Mouse (Mus musculus): ENCODE results near the gene Adgrv1.

Adgrv1 gene

GRCm38 (mm10) chr13:81239427-81239826, 393.5 kb downstream of the Adgrv1 start:
- no peak for DNase-seq (ENCODE audit: low spot score in 2 of 2)

DNA sequence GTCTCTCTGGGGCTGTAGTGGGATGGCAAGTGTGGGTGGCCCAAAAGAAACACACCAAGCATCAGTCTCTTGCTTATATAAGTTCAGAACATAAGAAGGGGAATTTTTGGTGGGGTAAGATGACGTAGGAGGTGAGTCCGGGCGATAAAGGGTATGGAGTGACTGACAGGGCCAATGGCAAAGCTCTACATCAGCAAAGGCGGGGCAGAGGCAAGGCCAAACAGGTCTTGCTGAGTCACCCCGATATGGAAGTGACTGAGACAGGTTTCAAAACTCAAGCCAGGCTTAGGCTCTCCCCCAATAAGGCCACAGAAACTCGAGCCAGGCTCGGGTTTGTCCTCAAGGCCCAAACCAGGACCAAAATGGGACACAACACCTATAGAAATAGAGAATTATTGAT, 394.1 kb downstream of the Adgrv1 start:
- no peak for DNase-seq (ENCODE audit: low spot score in 2 of 2)

DNA sequence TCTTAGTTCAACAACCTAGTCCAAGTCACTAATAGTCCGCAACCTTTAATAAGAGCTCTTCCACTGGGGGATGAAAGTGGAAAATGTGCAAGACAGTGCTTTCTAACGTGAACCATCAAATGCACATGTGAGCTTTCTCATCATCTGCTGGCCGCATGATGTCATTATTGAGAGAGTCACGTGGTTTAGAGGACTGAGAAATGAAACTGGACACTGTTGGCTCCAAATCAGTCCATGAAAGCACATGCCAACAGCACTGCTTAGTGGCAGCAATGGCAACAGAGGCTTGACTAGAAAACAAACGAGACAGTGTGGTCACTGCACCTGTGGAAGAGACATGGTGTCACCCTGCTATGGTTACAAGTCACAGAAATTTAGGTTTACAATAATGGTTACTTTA, 395.0 kb downstream of the Adgrv1 start:
- DNase-seq (ENCODE audit: low spot score in 2 of 2) = no peak

- DNase-seq (ENCODE audit: low spot score in 2 of 2) = no peak
Observed at GRCm38 (mm10) chr13:81236758-81237395, 396.1 kb downstream of the Adgrv1 start.

- DNase-seq (ENCODE audit: low spot score in 2 of 2) = no peak
Observed at GRCm38 (mm10) chr13:81234031-81234430, 398.9 kb downstream of the Adgrv1 start.

DNA sequence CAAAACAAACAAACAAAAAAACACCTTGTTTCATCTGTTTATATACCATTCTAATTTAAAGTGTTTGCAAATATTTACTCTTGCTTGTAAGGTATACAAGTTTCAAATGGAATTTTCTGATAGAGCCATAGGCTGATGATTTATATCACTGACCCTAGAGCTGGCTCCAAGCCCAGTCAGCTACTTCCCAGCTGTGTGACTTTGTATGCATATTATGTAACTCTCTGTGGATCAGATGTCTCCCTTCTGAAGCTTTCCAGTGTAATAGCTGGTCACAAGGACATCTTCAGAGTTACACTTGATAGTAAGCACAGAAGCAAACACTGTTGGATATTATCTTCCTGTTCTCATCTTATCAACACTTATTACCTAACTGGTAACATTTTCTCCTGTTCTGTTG, 400.1 kb downstream of the Adgrv1 start:
- no peak for DNase-seq (ENCODE audit: low spot score in 2 of 2)

DNA sequence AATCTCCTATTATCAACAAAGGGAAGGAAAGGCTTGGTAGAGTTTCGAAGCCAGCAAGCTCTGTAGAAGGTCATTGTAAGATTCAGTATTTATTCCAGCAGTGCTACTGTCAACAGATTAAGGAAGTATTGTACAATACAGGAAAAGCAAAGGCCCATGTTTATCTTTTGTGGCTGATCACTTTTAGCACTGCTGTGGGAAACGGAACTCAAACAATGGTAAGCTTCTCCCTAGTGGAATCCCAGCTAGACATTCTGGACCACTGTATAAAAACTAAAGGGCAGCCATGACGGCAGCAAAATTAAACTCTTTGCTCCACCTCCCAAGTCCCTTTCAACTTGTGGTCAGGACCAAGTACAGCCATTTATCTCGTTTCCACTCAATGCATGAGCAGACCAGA, 402.8 kb downstream of the Adgrv1 start:
- no peak for DNase-seq (ENCODE audit: low spot score in 2 of 2)

DNA sequence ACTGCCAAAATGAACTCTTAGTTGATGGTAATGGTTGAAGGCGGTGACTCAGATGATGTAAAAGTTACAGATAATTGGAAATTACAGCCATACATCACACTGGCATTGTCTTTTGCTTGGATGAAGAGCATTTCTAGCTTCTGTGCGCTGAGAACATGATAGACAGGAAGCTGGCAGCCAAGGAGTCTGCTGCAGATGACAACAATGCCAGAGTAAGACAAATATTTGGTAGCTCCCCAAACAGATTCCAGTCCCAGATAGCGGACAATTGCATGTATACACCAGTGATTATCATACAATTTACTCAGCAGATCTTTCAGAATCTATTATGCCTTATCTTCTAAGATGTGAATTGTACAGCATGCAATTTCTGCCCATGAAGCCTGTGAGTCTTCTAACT, 409.2 kb downstream of the Adgrv1 start:
- no peak for DNase-seq (ENCODE audit: low spot score in 2 of 2)

GRCm38 (mm10) chr13:81222377-81222776, 410.6 kb downstream of the Adgrv1 start:
- no peak for DNase-seq (ENCODE audit: low spot score in 2 of 2)

DNA sequence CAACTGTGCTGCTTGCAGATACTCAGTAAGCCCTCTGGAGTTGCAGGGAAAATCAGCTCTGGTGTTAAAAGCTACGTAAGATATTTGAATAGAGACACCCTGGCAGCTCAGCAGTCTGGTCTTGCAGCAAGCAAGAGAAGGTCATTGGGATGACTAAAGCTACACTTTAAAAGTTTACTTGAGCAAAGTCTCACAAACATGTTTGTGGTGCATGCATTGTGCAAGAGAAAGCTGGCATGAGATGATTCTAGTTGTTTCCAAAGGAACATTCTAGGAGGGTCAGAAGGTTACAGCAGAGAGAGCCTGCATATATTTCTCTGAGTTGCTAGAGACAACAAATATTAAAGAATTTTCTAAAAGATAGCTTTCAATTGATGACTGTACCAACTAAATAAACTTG, 421.5 kb downstream of the Adgrv1 start:
- DNase-seq (ENCODE audit: low spot score in 2 of 2) = no peak

DNA sequence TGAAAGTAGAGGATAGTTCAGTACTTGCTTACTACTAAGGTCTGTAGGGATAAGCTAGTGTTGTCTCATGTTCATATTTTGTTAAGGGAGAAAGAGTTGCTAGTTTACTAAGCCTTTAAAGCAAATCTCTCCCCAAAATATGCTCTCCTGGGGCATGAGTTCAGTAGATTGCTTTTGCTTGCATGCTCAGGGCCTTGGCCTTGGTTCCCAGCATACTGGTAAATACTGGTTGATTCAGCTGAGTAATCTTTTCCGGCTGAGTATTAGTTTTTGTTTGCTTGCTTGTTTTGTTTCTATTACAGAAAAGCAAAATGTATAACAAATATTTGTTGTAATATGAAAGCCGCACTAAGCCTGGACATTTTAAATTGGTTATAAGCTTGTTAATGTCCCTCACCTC, 422.4 kb downstream of the Adgrv1 start:
- DNase-seq (ENCODE audit: low spot score in 2 of 2) = no peak

GRCm38 (mm10) chr13:81209815-81210214, 423.1 kb downstream of the Adgrv1 start:
- DNase-seq (ENCODE audit: low spot score in 2 of 2) = no peak

- DNase-seq (ENCODE audit: low spot score in 2 of 2) = no peak
Observed at GRCm38 (mm10) chr13:81208106-81208613, 424.8 kb downstream of the Adgrv1 start.

DNA sequence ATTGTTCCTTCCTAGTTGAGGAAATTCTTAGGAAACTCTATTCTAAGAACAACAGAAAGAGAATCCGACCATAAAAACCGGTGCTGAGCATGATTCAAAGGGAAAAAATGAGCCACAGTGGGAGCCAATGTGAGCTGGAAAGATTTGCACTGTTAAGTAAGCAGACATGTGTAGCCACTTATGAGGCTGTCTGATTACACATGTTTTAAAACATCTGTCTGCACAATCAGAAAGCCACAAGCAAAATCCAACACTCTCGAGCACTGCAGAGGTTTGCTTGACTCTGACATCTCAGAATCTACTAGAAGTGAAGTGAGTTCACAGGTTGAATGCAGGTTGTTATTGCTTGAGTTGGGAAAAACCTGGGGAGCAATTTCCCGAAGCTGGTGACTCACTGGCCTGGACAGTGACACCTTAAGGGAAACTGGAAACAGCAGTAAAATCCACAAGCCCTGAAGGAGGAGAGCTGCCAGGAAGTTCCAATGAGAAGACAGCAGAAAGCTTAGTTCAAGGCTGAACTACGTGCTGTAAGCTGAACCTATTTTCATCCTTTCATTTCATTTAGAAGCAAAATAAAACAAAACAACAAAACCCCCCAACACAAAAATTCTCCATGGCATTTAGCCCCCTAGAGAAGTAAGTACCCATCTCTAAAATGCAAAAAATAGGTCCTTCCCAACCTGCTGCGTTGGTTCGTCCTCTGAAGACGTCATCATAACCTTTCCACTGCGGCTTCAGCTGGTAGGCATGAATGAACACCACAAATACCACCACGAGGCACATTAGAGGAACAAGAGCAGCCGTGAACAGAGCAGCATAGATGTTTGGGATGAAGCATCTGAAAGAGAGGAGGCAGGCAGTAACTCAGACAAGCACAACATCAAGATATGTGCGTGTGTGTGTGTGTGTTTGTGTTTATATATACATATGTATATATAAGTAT, 450.7 kb downstream of the Adgrv1 start:
- no peak for DNase-seq (ENCODE audit: low spot score in 2 of 2)

DNA sequence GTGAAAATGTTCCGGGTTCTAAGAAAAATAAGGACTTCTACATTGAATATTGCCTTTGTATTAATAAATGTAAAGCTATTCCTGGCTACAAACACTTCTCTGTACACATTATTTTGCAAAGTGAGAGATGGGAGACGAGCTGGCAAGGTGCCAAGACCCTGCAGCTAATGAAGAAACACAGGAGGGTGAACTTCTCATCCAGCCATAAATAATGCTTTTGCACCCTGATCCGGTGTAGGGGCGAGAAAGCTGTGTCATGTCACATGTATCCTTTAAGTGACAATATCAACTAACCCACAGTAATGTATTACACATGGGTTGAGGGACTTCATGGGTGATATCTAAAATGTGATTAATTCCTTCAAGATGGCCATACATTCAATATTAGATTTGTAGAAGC, 451.5 kb downstream of the Adgrv1 start:
- DNase-seq (ENCODE audit: low spot score in 2 of 2) = no peak

DNA sequence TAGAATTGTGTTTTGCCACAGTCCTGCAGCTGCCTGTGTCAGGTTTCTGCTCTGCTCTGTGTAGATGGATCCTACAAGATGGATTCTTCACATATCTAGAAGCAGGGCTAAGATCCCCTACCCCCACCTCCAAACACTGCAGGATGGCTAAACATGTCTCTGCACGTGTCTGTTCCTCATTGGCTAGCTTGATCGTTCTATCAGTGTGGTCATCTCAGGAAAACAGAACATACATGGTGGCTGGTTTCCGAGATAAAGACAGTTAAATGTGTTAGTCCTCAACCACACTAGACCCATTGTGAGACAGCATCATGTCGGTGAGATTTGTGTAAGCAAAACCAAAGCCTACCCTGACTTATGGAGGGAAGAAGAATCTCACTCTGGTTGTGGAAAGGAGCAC, 456.1 kb downstream of the Adgrv1 start:
- DNase-seq (ENCODE audit: low spot score in 2 of 2) = no peak

DNA sequence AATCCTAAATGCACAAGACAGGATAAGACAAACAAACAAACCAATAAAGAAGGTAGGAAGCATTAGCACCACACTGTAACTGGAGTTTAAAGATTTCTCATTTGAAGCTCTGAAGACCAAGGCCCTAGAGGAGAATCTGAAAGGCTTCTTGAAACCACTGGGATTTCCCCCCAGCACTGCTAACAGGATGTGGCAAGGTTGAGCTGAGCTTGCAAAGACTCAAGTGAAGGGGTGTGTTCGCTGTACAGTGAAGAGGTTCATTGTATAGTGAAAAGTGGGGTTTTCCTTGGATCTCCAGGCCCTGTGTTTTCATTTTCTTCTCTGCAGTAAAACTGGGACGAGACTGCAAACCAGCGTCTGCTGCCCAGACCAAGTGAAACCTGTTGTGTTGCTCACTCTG, 456.9 kb downstream of the Adgrv1 start:
- peak in 1 of 2 experiments; percentile 4 for DNase-seq (ENCODE audit: low spot score in 2 of 2)

DNA sequence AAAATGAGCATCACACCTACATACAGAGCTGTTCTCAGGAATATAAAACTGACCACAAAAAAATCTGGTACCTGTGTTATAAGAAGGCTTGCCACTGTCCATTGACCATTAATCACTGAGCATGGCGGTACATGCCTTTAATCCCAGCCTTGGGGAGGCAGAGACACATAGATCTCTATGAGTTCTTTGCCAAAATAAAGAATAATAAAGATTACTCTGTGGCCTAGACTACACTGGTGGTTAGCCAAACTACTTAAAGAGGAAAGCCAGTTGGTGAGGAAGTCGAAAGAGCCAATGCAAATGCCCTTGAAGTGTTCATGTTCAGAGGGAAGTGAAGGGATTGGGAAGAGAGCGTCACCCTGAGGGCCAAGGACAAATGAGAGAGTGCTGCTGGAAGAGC, 461.8 kb downstream of the Adgrv1 start:
- no peak for DNase-seq (ENCODE audit: low spot score in 2 of 2)

DNA sequence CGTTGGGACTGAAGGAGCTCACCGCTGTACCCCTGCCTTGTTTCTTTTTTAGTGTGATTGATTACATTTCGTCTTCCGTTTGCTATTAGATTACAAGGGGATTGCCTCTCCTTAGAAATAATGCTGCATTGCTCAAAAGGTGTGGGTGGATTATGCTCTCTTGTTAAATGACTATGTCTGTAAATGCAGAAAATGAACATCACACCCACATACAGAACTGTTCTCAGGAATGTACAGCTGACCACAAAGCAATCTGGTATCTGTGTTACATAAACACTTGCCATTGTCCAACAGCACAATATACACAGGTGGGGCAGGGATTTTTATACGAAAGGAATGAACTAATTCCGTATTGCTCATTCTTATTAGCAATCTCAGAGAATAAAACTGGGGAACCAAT, 465.5 kb downstream of the Adgrv1 start:
- no peak for DNase-seq (ENCODE audit: low spot score in 2 of 2)

DNA sequence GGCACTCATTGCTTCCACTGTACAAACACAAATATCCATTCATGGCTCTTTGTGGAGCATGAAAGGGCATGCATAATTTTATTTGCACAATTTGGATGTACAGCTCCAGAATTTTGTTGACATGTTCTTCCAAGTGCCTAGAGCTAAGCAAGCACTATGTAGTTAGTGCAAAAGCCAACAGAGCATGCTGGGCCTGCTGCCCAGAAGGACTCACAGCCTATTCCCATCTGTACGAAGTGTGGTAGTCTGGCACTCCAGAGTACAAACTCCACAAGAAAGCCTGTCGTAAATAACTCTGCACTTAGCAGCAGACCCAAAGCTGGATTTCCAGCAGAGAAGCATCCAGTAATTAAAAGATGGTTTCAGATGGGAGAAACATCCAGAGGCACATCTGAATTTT, 473.1 kb downstream of the Adgrv1 start:
- DNase-seq (ENCODE audit: low spot score in 2 of 2) = no peak

DNA sequence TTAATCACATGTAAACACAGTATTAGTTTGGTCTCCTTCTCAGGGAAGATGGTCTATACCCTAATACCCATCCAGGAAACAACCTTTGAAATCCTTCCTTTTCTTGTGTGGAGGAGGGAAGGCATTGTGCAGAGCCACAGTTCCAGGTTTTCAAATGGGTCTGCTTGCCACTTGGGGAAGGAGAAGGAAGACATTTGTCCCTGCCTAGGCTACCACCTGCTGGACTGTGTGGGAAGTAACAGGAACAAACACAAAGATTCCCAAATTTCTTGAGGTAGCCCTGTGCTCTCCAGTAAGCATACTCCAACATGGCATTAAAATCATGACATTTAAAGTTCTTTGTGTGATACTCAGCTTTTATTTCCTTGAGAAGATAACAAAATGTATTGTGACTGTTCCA, 477.6 kb downstream of the Adgrv1 start:
- DNase-seq (ENCODE audit: low spot score in 2 of 2) = no peak

DNA sequence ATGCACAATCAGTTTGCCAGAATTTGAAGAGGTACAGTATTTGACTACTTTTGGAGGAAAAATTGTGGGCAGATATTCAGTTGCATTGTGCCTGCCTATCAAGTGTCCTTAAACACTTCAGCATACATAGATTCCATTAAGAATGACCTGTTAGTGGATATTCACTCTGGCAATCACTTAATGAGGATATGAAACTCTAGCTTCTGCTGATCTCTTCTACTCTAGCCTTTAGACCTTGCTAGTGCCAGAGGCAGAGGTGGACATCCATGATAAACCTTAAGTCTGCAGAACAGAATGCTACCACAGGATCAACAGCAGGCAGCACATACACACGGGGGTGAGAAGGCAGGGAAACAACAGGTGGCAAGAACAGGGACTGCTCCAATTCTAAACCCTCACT, 488.5 kb downstream of the Adgrv1 start:
- DNase-seq (ENCODE audit: low spot score in 2 of 2) = no peak

GRCm38 (mm10) chr13:81142268-81142884, 490.6 kb downstream of the Adgrv1 start:
- DNase-seq (ENCODE audit: low spot score in 2 of 2) = no peak
